Mouse (Mus musculus) liver, embryonic 14.5 days (tissue): ENCODE results near the gene H2-K1.
A peak's percentile ranks its signal among the peaks of the same experiment; 100 is the strongest.

Source experiments
- CTCF ChIP-seq: IDR thresholded peaks from 2 replicates; pipeline ENCODE4 v1.5.1; 2016; ENCODE audit warnings: antibody characterized with exemption, low read depth, control low read depth
- EP300 ChIP-seq: IDR thresholded peaks from 2 replicates; pipeline ENCODE4 v1.6.1; 2016; ENCODE audit warnings: antibody characterized with exemption, low read depth

DNA sequence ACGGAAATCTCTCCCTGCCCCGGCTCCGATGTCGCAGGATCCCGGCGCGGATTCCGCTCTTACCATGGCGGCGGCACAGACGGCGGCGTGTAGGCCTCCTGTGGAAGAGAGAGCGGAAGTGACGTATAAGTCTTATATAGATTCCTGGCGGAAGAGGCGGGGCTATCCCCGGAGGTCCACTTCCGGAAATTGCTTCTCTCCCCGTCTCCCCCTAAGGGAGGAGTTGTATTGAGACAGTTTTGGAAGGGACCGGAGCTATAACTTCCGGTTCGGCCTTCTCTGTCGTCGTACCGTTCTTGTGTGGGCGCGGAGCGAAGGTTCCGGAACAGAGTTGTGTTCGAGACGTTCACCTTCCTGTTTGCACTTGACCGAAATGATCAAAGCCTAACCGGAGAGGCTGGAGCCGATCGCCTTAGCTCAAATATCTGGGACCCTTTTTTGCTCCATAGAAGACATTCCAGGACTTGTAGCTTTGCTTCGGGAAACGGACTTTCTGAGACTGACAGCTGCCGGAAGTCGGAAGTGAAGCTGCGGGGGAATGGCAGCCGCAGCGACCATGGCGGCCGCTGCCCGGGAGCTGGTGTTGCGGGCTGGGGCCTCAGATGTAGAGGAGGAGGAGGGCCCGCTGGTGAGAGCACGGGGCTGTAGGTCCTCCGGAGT, 44.5 kb downstream of the H2-K1 start, which contains the start of the genes Vps52 and Rps18:
- TF ChIP-seq CTCF (peak; percentile 38), EP300 (peak; percentile 15; the same call in 1 of the 2 replicates)
